Mouse (Mus musculus): ENCODE results near the gene Aifm3. TPM values are rescaled to one million over a fixed set of nuclear protein-coding genes. Genes with fewer than 3 reads are reported as not detected.

The Aifm3 gene
- under 1 TPM; 0.34 to 0.45 TPM for total RNA-seq (2021)

GRCm38 (mm10) chr16:17489469-17490111 lies at the start of gene Aifm3:
Gene Aifm3, plus strand, starts transcription at chr16:17489611.
- intact Hi-C loops (cut with DNase I) = no loop called here
- peak in 1 of 2 experiments; percentile 13 for DNase-seq

DNA sequence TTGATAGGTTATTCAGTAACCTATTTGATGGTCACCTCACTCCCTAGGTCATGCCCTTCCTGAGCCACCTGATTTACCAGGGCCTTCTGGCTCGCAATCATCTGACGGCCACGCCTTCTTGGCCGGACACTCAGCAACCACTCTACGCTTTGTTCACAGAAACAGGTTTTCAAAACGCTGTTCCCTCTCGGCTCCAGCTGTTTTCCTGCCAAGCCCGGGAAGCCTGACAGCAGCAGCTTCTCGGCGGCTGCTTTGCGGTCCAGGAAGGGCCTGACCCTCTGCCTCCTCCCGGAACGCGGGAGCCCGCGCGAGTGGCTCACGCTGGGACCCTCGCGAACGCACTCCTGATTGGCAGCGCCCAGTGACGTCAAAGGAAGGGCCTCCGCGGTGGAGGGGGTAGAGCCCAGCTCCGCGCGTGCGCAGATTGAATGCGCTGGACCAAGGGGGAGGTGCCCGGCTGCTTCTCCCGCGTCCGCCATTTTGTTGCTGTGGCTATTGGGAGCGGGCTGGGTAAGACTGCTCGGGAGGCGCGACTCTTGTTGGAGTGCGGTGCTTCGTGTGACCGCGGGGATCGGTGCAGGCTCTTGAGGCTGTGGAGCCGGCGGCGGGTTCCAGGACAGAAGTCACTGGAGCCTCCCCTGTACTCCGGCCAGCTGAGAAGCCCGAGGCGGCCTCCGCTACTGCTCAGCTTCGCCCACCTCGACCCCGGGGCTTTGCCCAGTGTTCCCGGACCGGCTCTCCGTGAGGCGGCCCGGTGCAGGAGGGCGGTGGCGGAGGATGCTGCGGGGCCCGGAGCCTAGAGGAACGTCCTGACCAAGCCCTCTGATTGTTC lies 37.7 kb upstream of the Aifm3 start, which contains the start of gene Crkl:
Gene Crkl, plus strand, starts transcription at position 447 of the 832 bp plus-strand sequence.
- intact Hi-C loops (cut with DNase I) = loop anchor here (1.0 to 5.0 kb wide), 3 partner anchors 47 to 81 kb away; partner anchors contain the start of genes Snap29 and Thap7
- DNase-seq = peak; percentile 98

DNA sequence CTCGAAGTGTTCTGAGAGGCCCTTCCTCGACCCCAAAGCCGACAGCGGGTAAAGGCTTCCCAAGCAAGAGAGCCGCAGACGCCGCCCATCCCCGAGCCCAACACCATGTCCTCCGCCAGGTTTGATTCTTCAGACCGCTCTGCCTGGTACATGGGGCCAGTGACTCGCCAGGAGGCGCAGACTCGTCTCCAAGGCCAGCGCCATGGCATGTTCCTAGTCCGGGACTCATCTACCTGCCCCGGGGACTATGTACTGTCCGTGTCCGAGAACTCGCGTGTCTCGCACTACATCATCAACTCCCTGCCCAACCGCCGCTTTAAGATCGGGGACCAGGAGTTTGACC lies 37.1 kb upstream of the Aifm3 start:
- intact Hi-C loops (cut with DNase I) = loop anchor here (1.0 to 5.0 kb wide), 3 partner anchors 48 to 80 kb away; partner anchors contain the start of genes Snap29 and Thap7

DNA sequence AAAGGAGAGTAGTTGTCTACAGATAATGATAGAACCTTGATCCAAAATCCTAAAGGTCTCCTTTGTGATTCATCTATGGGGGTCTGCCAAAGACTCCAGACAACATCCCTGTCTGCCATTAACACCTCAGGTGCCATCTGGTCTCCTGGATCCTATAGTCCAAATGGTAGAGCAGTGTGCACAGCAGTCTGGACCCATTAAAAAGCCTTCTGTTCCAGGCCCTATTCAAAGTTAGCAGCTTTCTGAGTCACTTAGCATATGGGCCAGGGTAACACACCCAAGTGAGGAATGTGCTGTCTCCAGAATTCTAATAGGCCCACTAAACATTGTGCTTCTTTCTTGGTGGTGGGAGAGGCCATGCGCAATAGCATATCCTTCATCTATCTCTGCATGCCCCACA lies 32.5 kb upstream of the Aifm3 start:
- intact Hi-C loops (cut with DNase I) = no loop called here
- no peak for DNase-seq

More for the DNA sequence above, 37.1 kb upstream of the Aifm3 start:
- DNase-seq = no peak

DNA sequence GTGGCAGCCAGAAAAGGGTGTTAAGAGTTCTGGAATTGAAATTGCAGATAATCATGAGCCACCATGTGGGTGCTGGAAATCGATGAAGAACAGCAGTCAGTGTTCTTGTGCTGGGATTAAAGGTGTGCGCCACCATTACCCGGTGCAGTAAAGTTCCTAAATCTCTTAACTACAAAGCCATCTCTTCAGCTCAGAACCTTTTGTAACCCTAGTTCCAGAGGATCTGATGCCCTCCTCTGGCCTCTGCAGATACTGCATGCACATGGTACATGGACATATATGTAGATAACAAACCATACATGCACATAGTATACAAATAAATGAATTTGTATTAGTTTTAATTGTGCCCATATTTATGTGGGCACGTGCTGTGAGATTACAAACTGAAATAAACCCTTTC lies 29.2 kb upstream of the Aifm3 start:
- intact Hi-C loops (cut with DNase I) = no loop called here
- no peak for DNase-seq

GRCm38 (mm10) chr16:17461596-17461995 lies 27.8 kb upstream of the Aifm3 start:
- intact Hi-C loops (cut with DNase I) = no loop called here
- no peak for DNase-seq

- intact Hi-C loops (cut with DNase I) = no loop called here
- no peak for DNase-seq
Measured at GRCm38 (mm10) chr16:17463184-17463583, 26.2 kb upstream of the Aifm3 start.

DNA sequence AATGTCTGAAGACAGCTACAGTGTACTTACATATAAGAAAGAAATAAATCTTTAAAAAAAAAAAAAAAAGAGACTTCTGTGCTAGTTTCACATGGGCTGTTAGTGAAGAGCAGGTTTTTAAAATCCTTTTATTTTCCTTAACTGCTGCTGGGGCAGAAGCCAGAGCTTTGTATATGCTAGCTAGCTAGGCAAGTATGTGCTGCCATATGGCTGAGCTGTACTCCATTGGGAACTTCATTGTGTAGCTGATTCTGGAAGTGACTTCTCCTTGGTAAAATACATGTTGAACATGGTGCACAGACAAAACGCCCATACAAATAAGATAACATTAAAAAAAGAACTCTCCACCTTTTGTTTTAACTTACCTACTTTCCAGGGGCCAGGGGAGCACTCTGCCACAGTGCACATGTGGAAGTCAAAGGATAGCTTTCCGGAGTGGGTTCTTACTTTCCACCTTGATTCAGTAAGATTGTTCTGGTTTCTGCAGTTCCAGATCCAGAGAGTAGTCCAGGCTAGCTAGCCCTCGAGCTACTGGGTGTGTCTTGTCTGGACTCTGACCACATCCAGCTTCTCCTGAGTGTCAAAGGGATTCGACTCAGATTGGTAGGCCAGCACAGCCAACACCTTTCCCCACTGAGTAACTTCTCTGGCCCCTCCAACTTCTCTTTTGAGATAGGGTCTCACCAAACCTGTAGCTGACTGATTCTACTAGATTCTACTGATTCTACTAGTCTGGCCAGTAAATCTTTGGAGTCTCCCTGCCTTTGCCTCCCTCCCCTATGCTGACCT lies 22.3 kb upstream of the Aifm3 start:
- no peak for DNase-seq
- intact Hi-C loops (cut with DNase I) = no loop called here

- intact Hi-C loops (cut with DNase I) = loop anchor here (10.0 kb wide), 1 partner anchor 142 kb away; the partner anchor contains the start of gene Smpd4
Measured at GRCm38 (mm10) chr16:17472498-17472897, 16.9 kb upstream of the Aifm3 start.

GRCm38 (mm10) chr16:17474091-17474490 lies 15.3 kb upstream of the Aifm3 start:
- intact Hi-C loops (cut with DNase I) = loop anchor here (10.0 kb wide), 1 partner anchor 141 kb away; the partner anchor contains the start of gene Smpd4
- peak; percentile 35 to 41 for DNase-seq

More at GRCm38 (mm10) chr16:17472498-17472897, 16.9 kb upstream of the Aifm3 start:
- no peak for DNase-seq

GRCm38 (mm10) chr16:17474761-17475160 lies 14.7 kb upstream of the Aifm3 start:
- no peak for DNase-seq
- intact Hi-C loops (cut with DNase I) = loop anchor here (10.0 kb wide), 1 partner anchor 140 kb away; the partner anchor contains the start of gene Smpd4

- intact Hi-C loops (cut with DNase I) = loop anchor here (10.0 kb wide), 1 partner anchor 139 kb away; the partner anchor contains the start of gene Smpd4
- no peak for DNase-seq
Measured at GRCm38 (mm10) chr16:17475326-17475725, 14.1 kb upstream of the Aifm3 start.

- intact Hi-C loops (cut with DNase I) = loop anchor here (10.0 kb wide), 1 partner anchor 136 kb away; the partner anchor contains the start of gene Smpd4
Measured at GRCm38 (mm10) chr16:17478331-17478943, 11.0 kb upstream of the Aifm3 start.

GRCm38 (mm10) chr16:17481465-17481864 lies 7.9 kb upstream of the Aifm3 start:
- no peak for DNase-seq

More at GRCm38 (mm10) chr16:17478331-17478943, 11.0 kb upstream of the Aifm3 start:
- no peak for DNase-seq

DNA sequence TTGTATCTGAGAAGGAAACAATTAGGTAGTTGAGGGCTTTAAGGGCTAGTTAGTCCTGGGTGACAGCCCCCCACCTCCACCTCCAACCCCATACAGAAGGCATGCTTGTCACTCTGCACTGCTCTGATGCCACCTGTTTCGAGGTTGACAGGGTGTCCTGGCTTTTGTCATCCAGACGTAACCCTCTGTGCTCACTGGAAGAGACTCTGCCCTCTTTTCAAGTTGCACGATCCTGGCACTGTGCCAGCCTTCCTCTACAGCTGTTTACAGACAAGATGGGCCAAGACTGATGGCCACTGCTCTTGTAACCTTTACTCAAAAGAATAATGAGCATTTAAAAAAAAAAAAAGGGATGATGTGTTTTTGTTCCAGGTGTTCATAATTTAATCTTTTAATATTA lies 2.9 kb upstream of the Aifm3 start:
- intact Hi-C loops (cut with DNase I) = no loop called here

More at GRCm38 (mm10) chr16:17481465-17481864, 7.9 kb upstream of the Aifm3 start:
- intact Hi-C loops (cut with DNase I) = no loop called here

DNA sequence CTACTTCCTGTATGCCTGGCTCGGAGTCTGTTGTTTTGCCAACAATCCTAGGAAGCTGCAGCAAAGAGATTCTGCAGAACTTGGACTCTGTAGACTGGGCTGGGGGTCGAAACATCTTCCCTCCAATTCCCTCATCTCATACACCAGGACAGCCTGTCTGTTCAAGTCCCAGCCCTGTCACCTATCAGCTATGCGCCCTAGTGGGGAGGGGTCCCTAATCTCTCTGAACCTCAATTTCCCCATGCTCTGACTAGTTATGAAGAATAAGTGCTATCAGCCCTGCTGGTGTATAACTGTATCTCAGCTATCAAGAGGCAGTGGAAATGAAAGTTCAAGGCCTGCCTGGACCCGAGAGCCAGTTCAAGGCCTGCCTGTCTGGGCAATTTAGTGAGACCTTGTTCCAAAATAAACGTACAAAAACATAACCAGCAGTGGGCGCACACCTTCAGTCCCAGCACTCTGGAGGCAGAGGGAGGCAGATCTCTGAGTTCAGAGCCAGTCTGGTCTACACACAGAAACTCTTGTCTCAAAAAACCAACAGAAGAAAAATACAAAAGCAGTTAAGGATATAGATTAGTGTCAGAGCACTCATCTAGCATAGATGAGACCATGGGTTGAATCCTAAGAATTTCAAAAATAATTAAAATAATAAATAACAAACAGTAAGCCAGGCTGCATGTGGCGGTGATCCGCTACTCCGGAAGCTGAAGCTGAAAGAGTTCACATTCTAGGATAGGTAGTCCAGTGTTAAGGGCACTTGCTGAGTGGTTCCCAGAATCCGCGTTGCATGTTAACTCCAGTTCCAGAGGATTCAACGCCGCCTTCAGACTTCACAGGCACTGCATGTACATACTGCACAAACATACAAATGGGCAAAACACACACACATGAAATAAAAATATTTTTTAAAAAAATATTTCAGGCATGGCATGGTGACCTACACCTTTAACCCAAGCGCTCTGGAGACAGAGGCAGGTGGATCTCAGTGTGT lies 638 bp upstream of the Aifm3 start:
- intact Hi-C loops (cut with DNase I) = no loop called here

More for the DNA sequence above, 2.9 kb upstream of the Aifm3 start:
- DNase-seq = peak; percentile 30 to 51

GRCm38 (mm10) chr16:17491154-17491553 lies 1.7 kb downstream of the Aifm3 start:
- DNase-seq = no peak
- intact Hi-C loops (cut with DNase I) = no loop called here

More for the DNA sequence above, 638 bp upstream of the Aifm3 start:
- peak in 1 of 2 experiments; percentile 19 for DNase-seq

GRCm38 (mm10) chr16:17491896-17492561 lies 2.6 kb downstream of the Aifm3 start:
- intact Hi-C loops (cut with DNase I) = no loop called here
- no peak for DNase-seq
